Mouse (Mus musculus) heart, embryonic 13.5 days (tissue): ENCODE results near the gene Cacnb2. TPM values are rescaled to one million over a fixed set of nuclear protein-coding genes. Genes with fewer than 3 reads are reported as not detected.
A peak's percentile ranks its signal among the peaks of the same experiment; 100 is the strongest.

Experiments
- ATAC-seq: fragments of 200-750 bp; cut with Nextera tagmentation; 2 replicates; pipeline ENCODE4 v1.8.0; 2017; ENCODE audit warnings: moderate TSS enrichment; ENCODE audit not compliant: insufficient number of reproducible peaks, low FRiP score, low TSS enrichment; ENCODE audit errors: extremely low read depth
- H3K27ac ChIP-seq: fragments of 300-500 bp; sonication (generic); replicated peaks from 2 replicates; pipeline ENCODE4 v1.5.1; 2015; ENCODE audit warnings: moderate library complexity, mild to moderate bottlenecking, inconsistent platforms
- H3K27me3 ChIP-seq: fragments of 300-500 bp; sonication (generic); replicated peaks from 2 replicates; pipeline ENCODE4 v1.6.1; 2015; ENCODE audit warnings: mild to moderate bottlenecking, inconsistent platforms
- H3K36me3 ChIP-seq: fragments of 300-500 bp; sonication (generic); 2 replicates; pipeline ENCODE4 v1.6.1; 2015; ENCODE audit warnings: mild to moderate bottlenecking, inconsistent platforms
- H3K4me1 ChIP-seq: fragments of 300-500 bp; sonication (generic); 2 replicates; pipeline ENCODE4 v1.6.1; 2015; ENCODE audit warnings: inconsistent platforms
- H3K4me2 ChIP-seq: fragments of 300-500 bp; sonication (generic); 2 replicates; pipeline ENCODE4 v1.6.1; 2015; ENCODE audit warnings: inconsistent platforms, mild to moderate bottlenecking, moderate library complexity
- H3K4me3 ChIP-seq: fragments of 300-500 bp; sonication (generic); 2 replicates; pipeline ENCODE4 v1.5.1; 2015; ENCODE audit warnings: moderate library complexity, mild to moderate bottlenecking, inconsistent platforms
- H3K9ac ChIP-seq: fragments of 300-500 bp; sonication (generic); 2 replicates; pipeline ENCODE4 v1.6.1; 2015; ENCODE audit warnings: inconsistent platforms, mild to moderate bottlenecking, moderate library complexity
- H3K9me3 ChIP-seq: fragments of 300-500 bp; sonication (generic); 2 replicates; pipeline ENCODE4 v1.6.1; 2016; ENCODE audit warnings: inconsistent platforms
- WGBS: fragments of 180-500 bp; shearing (Covaris S2); methylation state at CpG from one replicate; pipeline ENCODE4 v1.1.7; 2015; ENCODE audit warnings: mixed read lengths; 5-methylcytosine and 5-hydroxymethylcytosine counted together
- polyA plus RNA-seq: library from polyadenylated mRNA; unstranded; fragments of >200 nt; fragmentation: Nextera tagmentation; extraction: Ambion mirVana; gene quantifications from 2 replicates; pipeline ENCODE4 v1.2.1, GENCODE M21; 2015

The Cacnb2 gene
- polyA plus RNA-seq = 9.0 and 9.5 TPM in 2 replicates

GRCm38 (mm10) chr2:14602788-14603187 lies at the start of gene Cacnb2:
TSS of gene Cacnb2 (plus strand) at chr2:14603088.
- peak within 1 kb of the TSS; percentile 95 for H3K27ac ChIP-seq
- no peaks in the 10 kb centered on the region for H3K27me3 ChIP-seq
- H3K4me1 ChIP-seq = peaks cover 17% of the 10 kb centered on the region
- WGBS = 38% methylated on average over 3 of the region's 3 CpGs
- no peak for ATAC-seq
- H3K4me2 ChIP-seq = peak within 1 kb of the TSS; percentile 83
- H3K9me3 ChIP-seq = no peaks in the 10 kb centered on the region
- peak within 1 kb of the TSS; percentile 93 for H3K9ac ChIP-seq
- no peaks in the 10 kb centered on the region for H3K36me3 ChIP-seq
- peak within 1 kb of the TSS; percentile 81 for H3K4me3 ChIP-seq

- H3K4me1 ChIP-seq = peaks cover 51% of the 10 kb centered on the region
- no peaks in the 10 kb centered on the region for H3K9me3 ChIP-seq
- no peak overlapping the region for H3K27ac ChIP-seq
- H3K9ac ChIP-seq = no peak overlapping the region
- H3K4me3 ChIP-seq = no peak overlapping the region
- H3K4me2 ChIP-seq = no peak overlapping the region
- WGBS = 23% methylated on average over 2 of the region's 2 CpGs
- no peaks in the 10 kb centered on the region for H3K36me3 ChIP-seq
- no peaks in the 10 kb centered on the region for H3K27me3 ChIP-seq
- no peak for ATAC-seq
These were observed 34.9 kb upstream of the Cacnb2 start for GRCm38 (mm10) chr2:14568020-14568419.

- Histone ChIP-seq H3K9ac (no peak overlapping the region), H3K4me2 (no peak overlapping the region), H3K9me3 (no peaks in the 10 kb centered on the region), H3K27ac (peak overlapping the region; percentile 54), H3K4me1 (peaks cover 30% of the 10 kb centered on the region), H3K4me3 (no peak overlapping the region), H3K36me3 (no peaks in the 10 kb centered on the region), H3K27me3 (no peaks in the 10 kb centered on the region)
- ATAC-seq = no peak
These were observed 31.6 kb upstream of the Cacnb2 start for GRCm38 (mm10) chr2:14571300-14571699.

- H3K9me3 ChIP-seq = no peaks in the 10 kb centered on the region; the same call in 1 of the 2 replicates
- H3K9ac ChIP-seq = no peak overlapping the region
- no peak overlapping the region for H3K4me3 ChIP-seq
- no peak for ATAC-seq
- 84% methylated on average over 4 of the region's 4 CpGs for WGBS
- no peak overlapping the region for H3K4me2 ChIP-seq
- no peaks in the 10 kb centered on the region for H3K36me3 ChIP-seq
- H3K27ac ChIP-seq = no peak overlapping the region
- H3K27me3 ChIP-seq = no peaks in the 10 kb centered on the region
- H3K4me1 ChIP-seq = no peaks in the 10 kb centered on the region
These were observed 13.3 kb upstream of the Cacnb2 start for GRCm38 (mm10) chr2:14589541-14589940.

- no peaks in the 10 kb centered on the region for H3K27me3 ChIP-seq
- H3K4me2 ChIP-seq = no peak overlapping the region
- H3K36me3 ChIP-seq = no peaks in the 10 kb centered on the region
- no peak overlapping the region for H3K4me3 ChIP-seq
- H3K4me1 ChIP-seq = peaks cover 5% of the 10 kb centered on the region
- no peak overlapping the region for H3K27ac ChIP-seq
- no peak overlapping the region for H3K9ac ChIP-seq
- no peak for ATAC-seq
- no peaks in the 10 kb centered on the region; the same call in 1 of the 2 replicates for H3K9me3 ChIP-seq
These were observed 4.9 kb upstream of the Cacnb2 start for GRCm38 (mm10) chr2:14597909-14598563.

- peak; percentile 72 for ATAC-seq
- no peaks in the 10 kb centered on the region for H3K27me3 ChIP-seq
- H3K9ac ChIP-seq = peak overlapping the region; percentile 93
- peak overlapping the region; percentile 83 for H3K4me2 ChIP-seq
- peak overlapping the region; percentile 95 for H3K27ac ChIP-seq
- peaks cover 30% of the 10 kb centered on the region for H3K4me1 ChIP-seq
- H3K36me3 ChIP-seq = no peaks in the 10 kb centered on the region
- no peaks in the 10 kb centered on the region for H3K9me3 ChIP-seq
- peak overlapping the region; percentile 81 for H3K4me3 ChIP-seq
- WGBS = under 1% methylated on average over 83 of the region's 83 CpGs
These were observed 1.2 kb downstream of the Cacnb2 start for GRCm38 (mm10) chr2:14603784-14604781.

GRCm38 (mm10) chr2:14604791-14605190 lies 1.9 kb downstream of the Cacnb2 start:
- no peaks in the 10 kb centered on the region for H3K9me3 ChIP-seq
- peak overlapping the region; percentile 93 for H3K9ac ChIP-seq
- H3K27me3 ChIP-seq = no peaks in the 10 kb centered on the region
- WGBS = under 1% methylated on average over 22 of the region's 22 CpGs
- no peak for ATAC-seq
- H3K4me2 ChIP-seq = peak overlapping the region; percentile 83
- H3K4me1 ChIP-seq = peaks cover 37% of the 10 kb centered on the region
- H3K4me3 ChIP-seq = peak overlapping the region; percentile 81
- H3K36me3 ChIP-seq = no peaks in the 10 kb centered on the region
- H3K27ac ChIP-seq = peak overlapping the region; percentile 95

- WGBS = 2% methylated on average over 7 of the region's 7 CpGs
- Histone ChIP-seq H3K9me3 (no peaks in the 10 kb centered on the region), H3K4me2 (peak overlapping the region; percentile 83), H3K9ac (peak overlapping the region; percentile 93), H3K27ac (peak overlapping the region; percentile 95), H3K4me3 (peak overlapping the region; percentile 81), H3K4me1 (peaks cover 41% of the 10 kb centered on the region), H3K36me3 (no peaks in the 10 kb centered on the region), H3K27me3 (no peaks in the 10 kb centered on the region)
- ATAC-seq = no peak
These were observed 2.3 kb downstream of the Cacnb2 start for GRCm38 (mm10) chr2:14605207-14605606.

- Histone ChIP-seq H3K27me3 (no peaks in the 10 kb centered on the region), H3K4me2 (peak overlapping the region; percentile 44), H3K9ac (peak overlapping the region; percentile 28; the same call in 1 of the 2 replicates), H3K9me3 (no peaks in the 10 kb centered on the region), H3K4me3 (no peak overlapping the region), H3K27ac (peak overlapping the region; percentile 71), H3K4me1 (peaks cover 61% of the 10 kb centered on the region), H3K36me3 (no peaks in the 10 kb centered on the region)
- 15% methylated on average over 4 of the region's 4 CpGs for WGBS
- ATAC-seq = no peak
These were observed 5.7 kb downstream of the Cacnb2 start for GRCm38 (mm10) chr2:14608606-14609005.

GRCm38 (mm10) chr2:14612705-14613104 lies 9.8 kb downstream of the Cacnb2 start:
- H3K36me3 ChIP-seq = peaks cover 15% of the 10 kb centered on the region
- no peak overlapping the region for H3K27ac ChIP-seq
- peaks cover 52% of the 10 kb centered on the region for H3K4me1 ChIP-seq
- no peak overlapping the region for H3K4me3 ChIP-seq
- no peaks in the 10 kb centered on the region for H3K27me3 ChIP-seq
- WGBS = 63% methylated on average over 4 of the region's 4 CpGs
- no peak overlapping the region for H3K9ac ChIP-seq
- ATAC-seq = no peak
- H3K4me2 ChIP-seq = no peak overlapping the region
- no peaks in the 10 kb centered on the region for H3K9me3 ChIP-seq

GRCm38 (mm10) chr2:14616361-14616760 lies 13.5 kb downstream of the Cacnb2 start:
- no peak overlapping the region for H3K4me2 ChIP-seq
- WGBS = 68% methylated on average over 3 of the region's 3 CpGs
- no peak overlapping the region for H3K27ac ChIP-seq
- no peak overlapping the region for H3K9ac ChIP-seq
- no peaks in the 10 kb centered on the region for H3K9me3 ChIP-seq
- H3K4me1 ChIP-seq = peaks cover 30% of the 10 kb centered on the region
- H3K27me3 ChIP-seq = no peaks in the 10 kb centered on the region
- H3K4me3 ChIP-seq = no peak overlapping the region
- H3K36me3 ChIP-seq = peaks cover 15% of the 10 kb centered on the region
- ATAC-seq = no peak
